Mouse (Mus musculus): ENCODE measurements at regions not wholly inside any gene's neighbourhood (a gene's known extent, or its start where the extent isn't known, plus 50 kb on each side); places are given as distances from the start of the nearest gene placed in this dataset.

DNA sequence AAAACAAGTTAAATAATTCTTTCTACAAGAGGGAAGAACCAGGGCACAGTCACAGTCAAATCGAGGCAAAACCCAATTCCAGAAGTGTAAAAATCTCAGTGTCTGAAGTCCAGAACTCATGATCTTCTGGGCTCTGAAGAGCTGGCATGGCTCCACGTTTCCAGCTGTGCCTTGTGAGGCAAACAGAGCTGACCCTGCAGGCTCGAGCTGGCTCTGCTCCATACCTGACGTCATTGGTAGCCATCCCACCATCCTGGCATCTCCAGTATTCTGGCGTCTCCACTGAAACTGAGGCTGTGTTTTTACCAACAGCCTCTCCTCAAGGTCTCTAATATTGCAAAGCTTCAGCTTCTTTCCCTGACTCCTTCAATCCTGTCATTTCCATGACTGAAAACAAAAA lies 373.4 kb downstream of the Pmp22 start:
- peak; percentile 11 to 17 for DNase-seq

DNA sequence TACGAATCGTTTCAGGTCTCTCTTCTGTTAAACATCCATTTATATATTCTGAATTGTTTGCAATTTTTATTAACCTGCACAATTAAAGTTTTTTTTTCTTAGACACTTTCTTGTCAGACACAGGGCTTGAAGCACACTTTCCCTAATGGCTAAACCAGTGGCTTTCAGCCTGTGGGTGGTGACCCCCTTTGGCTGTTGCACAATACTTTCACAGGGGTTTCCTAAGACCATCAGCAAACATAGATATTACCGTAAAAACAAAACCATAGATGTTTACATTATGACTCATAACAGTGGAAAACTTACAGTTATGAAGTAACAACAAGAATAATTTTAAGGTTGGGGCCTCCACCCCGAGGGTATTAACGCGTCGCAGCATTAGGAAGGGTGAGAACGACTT lies 378.6 kb downstream of the Pmp22 start:
- no peak for DNase-seq

DNA sequence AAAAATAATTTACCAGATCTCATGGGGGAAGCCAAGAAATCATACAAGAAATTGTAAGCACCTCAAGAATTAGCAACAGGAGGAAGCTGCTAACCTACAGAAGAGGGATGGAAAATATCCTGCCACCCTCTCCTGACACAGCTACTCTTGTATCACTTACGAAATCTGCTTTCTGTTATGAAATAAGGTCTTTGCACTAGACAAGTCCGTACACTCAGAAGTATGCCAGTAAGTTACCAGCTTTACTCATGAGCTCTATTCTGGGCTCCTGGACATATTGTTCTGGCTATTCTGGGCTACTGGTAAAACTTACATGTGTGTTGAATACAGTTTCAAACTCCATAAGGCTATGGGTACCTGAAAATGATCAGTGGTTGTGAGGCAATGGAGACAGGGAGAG lies 379.9 kb downstream of the Pmp22 start:
- DNase-seq = no peak

DNA sequence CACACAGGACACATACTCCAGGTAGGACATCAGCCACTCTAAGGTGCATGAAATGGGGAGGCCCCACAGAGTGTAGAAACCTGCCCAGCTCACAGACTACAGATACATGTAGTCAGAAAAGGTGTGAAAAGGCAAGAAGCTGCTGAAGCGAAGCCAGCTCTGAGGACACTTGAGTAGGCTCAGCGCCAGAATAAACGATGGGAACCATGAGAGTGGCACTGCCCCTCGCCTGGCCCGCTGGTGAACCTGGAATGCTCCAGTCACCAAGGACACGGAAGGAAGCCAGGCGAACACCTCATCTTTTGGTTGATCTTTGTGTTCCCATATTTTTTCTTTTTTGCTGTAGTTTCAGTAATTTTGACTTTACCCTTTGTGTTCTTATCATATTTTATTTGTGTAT lies 381.8 kb downstream of the Pmp22 start:
- peak; percentile 9 to 48 for DNase-seq

DNA sequence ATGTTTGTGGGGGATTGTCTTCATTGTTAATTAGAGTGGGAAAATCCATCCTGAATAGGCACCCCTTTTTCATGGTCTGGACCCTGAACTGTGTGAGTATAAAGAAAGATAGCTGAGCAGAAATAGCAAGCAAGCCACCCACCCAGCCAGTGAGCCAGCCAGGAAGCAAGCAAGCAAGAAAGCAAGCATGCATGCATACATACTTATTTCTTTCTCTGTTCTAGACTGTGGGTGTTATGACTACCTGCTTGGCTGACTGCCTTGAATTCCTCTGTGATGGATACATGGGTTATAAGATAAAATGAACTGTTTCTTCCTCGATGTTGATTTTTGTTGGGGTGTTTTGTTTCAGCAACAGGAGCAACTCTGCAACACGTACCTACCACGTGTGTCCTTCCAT lies 385.8 kb downstream of the Pmp22 start:
- DNase-seq = no peak

DNA sequence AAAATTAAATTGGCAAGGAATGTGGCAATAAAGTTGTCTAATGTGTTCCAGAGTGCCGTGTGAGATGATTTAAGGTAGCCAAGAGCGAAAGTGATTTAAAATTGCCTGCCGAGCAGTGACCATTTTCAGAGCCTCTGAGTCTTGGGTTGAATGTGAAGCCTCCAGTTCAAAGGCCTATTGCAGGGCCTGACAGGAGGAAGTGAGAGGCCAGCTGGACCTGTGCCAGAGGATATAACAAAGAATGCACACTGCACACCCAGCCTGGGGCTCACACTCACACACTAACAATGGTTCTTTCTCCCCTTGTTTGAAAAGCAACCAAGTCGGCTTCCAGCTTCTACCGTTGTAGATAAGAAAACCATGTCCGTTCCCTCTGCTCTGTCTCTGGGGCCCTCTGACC lies 390.1 kb downstream of the Pmp22 start:
- no peak for DNase-seq

DNA sequence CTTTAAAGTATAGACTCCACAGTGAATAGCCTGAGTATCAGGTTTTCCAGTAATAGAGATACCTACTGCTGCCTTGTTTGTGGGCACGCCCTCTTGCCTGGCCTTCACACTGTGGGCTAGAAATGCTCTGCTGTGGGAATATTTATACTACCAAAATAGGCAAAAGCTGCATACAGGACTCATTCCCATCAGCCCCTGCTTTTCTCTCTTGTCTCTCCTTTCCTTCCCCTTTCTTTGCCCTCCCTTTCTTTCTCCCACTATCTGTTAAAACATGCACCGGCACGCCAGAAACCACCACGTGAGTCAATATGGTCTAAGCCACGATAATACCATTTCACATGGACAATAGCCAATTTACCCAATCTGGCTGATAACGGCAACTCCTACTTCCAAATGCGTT lies 395.5 kb downstream of the Pmp22 start:
- DNase-seq = no peak

DNA sequence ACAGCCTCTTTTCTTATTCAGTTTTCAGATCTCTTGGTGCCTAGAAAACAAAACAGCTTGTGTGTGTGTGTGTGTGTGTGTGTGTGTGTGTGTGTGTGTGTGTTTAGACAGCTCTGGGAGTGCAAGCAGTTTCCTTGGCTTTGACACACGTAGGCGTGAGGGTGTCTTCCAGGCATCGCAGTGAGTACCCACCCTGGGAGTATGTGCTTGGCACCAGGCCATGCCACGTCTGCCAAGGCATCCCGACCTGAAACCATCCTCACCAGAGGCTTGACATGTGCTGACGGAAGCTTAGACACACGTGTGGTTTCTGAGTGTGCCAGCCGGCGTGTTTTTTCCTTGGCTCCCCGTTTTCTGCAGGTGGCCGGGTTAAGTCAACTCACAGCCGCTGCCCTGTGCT lies 396.6 kb downstream of the Pmp22 start:
- peak; percentile 9 to 45 for DNase-seq

DNA sequence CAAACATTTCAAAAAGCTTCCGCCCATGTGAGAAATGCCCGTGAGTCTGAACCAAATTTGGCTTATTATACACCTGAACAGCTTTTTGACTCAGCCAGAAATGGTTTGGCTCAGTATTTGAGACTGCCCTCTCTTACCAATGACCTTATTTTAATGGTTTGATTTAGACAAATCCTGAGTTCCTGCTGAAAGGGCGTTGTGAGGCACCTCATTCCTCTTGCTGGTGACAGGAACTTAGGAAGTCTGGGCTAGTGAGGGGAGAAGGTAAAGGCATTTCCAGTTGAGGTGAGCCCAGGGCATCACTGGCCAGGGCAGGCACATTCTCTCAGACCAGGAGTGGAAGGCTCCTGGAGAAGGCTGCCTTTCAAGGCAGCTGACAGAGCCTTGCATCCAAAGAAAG lies 396.1 kb downstream of the Hs3st3b1 start:
- DNase-seq = no peak

DNA sequence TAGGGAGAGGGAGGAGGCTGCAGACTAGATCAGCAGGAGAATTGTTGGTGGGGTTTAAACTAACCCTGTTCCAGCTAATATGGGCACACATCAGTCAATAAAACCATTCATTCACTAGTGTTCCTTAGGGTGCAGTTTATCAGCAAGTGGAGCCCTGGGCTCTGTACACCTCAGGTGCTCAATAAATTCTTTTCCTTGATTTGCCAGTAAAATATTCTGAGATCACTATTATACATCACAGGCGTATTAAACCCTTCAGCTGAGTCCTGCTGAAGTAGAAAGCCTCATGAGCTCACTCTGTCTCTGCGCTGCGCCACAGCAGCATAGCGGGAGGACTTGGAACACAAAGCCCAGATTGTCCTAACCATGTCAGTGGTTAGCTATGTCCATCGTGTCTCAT lies 389.3 kb downstream of the Hs3st3b1 start:
- no peak for DNase-seq

DNA sequence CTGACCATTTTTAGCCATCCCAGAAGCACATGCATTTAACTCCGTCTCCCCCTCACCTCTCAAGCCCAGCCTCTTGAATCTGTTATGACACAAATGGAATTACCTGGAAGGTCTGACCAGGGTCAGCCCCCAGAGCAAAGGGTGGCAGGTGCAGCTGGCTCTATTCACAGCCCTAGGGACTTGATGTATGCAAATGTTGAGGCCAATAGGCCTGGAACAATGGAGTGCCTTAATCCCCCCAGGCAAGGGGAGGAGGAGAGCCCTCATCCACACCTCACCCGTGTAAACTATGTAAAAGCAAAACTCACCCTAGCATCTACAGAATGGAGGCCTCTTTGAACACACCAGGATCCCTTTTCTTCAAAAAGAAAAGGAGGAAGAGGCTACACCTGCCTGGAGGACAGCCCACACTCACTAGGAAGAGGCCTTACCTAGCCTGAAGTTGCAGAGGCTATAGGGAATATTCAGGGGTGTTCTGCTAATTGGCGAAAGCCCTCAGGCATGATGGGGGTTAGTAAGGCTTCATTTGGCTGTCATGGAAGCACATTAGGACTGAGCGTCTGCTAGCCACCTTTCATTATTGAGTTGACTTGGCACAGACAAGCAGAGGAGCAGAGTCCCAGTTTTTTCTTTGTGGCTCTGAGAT lies 388.4 kb downstream of the Hs3st3b1 start:
- DNase-seq = no peak

DNA sequence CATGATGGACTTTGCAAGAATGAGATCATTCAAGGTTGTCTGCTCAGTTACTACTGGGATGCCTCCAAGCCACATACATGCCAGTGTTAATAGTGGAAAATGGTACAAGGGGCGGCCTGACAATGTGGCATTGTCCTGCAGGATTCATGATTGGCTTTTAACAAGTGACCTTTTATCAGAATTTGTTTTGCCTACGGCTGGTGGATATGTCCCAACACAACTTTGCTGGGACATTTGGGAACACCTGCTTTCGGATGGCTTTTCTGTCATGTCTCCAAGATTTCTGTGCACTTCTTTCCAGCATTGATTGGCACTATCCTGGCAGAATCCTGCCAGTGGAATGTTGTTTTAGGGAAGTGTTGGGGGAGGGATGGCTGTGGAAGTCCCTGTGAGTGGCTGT lies 384.4 kb downstream of the Hs3st3b1 start:
- no peak for DNase-seq

DNA sequence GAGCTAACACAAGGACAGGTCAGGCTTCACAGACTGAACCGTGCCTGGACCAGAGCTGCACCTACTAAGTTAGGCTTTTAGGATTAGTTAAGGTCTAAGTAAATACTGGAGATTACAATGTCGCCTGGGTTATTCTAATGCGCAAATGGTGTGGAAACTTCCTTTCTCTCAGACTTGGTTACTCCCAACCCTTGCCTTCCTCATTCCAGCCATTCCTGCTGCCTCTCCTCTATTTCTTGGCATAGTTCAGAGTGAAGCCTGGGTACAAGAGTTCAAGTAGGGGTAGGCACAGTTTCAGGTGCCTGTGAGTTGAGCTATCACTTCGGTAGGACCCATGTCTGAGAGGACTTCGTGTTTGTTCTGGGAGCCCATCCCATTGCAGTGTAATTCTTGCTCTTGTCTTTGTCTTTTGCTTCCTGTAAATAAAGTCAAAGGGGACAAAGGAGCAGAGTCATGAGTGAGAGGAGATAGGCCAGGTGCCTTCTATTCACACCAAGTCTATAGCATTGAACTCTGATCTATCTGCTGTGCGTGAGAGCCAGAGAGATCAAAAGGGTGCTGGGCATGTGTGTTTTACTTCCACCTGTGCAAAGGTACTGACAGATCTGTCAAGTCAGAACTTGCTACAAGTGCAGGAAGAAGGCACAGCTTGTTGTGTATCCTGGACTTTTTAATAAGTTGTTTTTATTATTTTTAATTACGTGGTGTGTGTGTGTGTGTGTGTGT lies 378.0 kb downstream of the Hs3st3b1 start:
- peak; percentile 26 to 52 for DNase-seq

DNA sequence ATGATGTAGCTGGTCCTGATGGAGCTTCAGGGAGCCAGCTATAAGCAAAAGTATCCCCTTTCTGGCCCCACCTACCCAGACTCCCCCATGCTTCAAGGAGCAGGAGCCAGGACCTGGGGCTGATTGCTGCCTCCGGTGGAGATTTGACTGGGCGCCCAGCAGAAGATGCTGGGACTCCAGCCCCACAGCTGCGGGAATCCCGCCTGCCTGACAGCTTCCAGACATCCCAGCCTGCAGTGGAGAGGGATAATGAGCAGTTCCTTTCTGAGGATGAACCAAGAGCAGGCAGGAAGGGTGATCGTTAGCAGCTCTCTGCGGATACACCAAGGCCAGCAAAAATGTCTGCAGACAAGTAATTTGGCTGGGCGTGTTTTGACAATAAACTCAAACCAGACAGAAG lies 376.6 kb downstream of the Hs3st3b1 start:
- DNase-seq = no peak

DNA sequence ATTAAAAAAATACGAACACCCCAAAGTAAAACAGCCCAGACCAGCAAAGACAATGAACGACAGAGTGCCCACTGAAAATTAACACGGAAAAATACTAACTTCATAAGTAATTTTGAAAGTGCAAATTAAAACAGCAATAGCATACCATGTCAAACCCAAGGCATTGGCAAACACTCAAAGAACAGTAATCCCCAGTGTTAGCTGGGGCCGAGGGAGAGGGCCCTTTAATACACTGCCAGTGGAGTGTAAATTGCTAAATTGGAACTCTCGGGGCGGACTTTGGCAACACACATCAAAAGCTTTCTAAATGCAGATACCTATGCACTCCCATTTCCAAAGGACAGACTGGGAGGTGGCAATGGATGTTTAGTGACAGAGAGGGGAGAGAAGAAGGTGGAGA lies 361.6 kb downstream of the Hs3st3b1 start:
- no peak for DNase-seq

DNA sequence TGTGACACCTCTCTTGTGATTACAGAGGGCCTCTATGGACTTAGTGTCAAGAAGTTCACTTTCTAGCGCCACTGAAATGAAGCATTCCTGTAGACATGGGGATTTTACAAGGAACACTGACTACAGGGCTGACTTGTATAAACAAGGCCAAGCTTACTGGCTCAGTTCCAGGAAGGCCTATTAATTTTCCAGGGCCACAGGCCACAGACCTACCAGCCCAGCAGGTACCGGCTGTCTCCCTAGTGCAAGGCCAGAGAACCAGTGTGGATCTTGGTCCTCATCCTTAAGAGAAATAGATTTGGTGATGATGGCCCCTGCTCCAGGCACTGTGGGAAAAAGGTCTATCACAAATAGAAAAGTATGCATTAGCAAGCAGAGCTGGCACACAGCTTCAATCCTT lies 359.4 kb downstream of the Hs3st3b1 start:
- peak in 1 of 2 experiments; percentile 27 for DNase-seq

DNA sequence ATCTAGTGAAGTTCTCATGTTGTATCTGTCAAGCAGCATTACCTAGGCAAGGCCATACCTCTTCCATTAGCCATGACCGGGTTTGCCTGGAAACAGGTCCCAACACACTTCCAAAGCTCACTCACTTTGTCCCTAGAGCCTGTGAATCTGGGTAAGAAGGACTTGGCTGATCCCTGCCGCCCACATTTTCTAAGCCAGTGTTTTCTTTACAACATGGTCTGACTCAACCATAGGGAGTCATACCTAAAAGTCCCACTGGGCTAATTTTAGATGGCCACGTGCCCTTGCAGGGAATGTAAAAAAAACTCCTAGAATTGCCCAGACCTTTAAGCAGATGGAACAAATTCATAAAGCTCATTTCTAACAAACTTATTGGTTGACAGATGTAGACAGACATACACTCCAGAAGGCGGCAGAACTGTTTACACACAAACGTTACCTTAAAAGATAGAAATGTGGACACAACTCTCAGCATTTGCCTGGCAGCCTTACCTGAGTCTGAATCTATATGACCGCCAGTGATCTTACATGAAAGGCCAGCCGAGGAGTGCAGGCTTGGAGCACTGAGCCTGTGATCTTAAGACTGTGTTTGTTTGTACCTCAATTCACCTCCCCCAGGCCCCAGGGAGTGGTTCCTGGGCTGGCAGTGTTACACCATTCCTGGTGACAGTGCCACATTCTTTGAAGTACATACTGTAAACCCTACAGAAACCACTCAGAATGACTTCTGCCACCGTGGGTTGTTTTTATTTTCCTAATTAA lies 356.4 kb downstream of the Hs3st3b1 start:
- DNase-seq = peak in 1 of 2 experiments; percentile 6

DNA sequence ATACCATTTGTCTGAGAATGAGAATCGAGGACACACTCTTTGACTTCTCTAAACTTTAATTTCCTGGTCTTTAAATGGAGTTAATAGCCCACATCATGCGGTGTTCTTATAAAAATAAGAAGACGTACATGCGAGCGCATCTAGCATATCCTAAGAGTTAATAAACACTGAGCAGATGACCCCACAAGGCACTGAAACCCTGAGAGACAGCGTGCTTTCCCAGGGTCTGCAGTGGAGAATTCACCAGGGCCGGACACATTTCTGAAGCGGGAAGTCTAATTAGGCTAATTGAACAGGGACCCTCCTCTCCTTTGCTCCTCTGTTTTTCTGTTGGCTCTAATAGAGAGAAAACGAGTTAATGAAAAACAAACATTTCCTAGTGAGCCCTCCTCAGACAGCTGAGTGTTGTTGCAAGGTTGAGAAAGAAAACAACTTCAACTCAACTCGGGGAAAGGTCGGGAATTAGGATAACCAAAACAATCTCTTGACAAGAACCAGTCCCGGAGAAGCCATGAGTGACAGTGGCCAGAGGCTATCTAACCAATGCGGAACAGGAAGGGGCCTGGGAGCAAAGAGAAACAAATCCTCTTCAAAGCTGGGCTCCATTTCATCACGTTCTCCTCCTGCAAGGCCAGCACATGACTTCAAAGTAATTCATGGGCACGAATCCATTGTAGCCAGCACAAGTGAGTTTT lies 352.2 kb downstream of the Hs3st3b1 start:
- no peak for DNase-seq

DNA sequence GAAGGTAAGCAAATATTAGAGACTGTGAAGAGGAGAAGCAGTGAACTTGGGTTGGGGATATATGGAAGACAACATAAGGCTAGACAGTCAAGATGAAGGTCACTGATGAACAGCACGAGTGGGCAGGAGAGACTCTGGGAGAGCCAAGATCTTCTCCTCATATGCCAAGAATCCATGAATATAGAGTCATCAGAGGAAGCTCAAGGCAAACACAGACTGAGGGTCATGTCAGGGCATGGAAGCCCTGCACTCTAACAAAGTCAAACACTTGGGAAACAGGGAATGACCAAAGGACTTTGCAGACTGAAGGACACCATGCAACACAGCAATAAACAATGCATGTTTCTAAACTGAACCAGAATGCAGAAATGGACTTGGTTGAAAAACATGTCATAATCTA lies 351.4 kb downstream of the Hs3st3b1 start:
- no peak for DNase-seq

DNA sequence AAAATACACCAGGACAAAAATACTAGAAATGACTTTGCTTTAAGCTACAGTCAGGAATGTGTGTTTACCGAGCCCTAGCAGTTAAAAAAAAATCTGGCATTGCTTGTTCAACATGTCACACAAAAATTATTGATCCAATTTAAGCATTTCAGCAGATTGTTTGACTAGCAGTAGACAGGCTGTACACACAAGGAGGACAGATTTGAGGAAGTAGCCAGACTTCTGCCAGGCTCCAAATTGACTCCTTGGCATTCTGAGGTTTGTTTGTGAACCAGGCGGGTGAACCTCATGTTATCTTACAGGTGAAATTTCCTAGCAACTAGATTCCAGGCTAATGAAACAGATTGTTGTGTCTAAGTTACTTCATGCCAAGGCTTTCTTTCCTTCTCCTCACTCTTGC lies 348.8 kb downstream of the Hs3st3b1 start:
- no peak for DNase-seq

DNA sequence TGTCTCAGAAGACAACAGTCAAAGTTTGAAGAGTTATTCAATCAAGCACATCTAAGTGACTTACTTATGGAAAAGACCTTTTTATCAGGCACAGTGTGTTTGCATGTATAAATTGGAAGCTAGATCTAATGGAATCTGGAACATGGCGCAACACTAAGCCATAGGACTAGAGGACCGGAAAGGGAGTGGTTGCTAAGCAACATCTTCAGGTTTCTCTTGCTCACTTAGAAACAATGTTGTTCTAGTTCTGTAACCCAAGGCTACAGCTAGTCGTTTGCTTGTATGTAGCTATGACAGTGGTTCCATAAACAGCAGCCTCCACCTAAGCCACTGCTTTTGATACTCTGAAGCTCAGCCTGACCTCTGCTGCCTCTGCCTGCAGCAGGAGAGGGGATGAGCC lies 338.8 kb downstream of the Hs3st3b1 start:
- DNase-seq = no peak

DNA sequence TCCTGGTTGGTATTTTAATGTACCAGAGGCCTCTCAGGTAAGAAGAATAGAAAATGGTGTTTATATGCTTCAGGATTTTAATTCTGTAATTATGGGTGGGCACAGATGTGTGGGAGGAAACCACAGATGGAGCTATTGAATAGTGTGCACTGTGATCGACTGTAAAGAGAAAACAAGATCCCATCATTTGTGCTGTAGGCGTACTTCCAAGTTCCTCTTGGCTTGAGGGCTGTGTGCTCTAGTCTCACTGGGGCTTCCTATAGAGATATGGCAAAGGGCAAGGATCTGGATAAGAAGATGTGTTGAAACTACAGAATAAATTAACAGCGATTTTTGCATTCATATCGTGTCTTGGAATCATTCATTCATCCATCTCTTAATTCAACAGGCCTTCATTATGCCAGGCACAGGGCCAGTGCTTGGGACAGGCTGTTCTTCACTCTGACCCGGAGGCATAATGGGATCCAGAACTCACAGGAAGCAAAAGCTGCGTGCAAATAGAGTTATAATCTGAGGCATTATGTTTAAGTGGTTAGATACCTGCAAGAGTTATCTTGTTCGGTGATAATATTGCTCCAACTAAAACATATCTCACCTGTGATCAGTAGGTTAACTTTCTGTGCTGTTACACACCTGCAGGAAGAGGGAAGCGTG lies 336.7 kb downstream of the Hs3st3b1 start:
- no peak for DNase-seq

DNA sequence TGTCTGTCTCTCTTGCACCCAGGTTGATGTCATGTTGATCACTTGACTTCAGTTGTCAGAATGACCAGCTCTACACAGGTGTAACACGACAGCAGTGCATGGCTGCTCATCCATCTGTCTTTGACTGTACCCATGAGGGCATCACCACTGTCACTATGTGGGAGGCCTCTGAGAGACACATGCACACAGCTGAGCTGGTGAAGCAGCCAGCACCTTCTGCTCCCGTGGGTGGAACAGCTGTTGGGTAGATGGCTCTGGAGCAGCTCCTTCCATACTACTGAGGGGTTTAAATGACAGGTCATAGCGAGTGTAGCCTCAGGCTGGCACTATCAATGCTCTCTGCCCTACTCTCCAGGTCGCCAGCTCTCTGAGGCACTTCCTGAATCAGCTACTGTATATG lies 301.9 kb downstream of the Hs3st3b1 start:
- no peak for DNase-seq

Measured in lung, adult 18-20 months (tissue).